Mouse (Mus musculus): ENCODE data around the gene Gimap5.

GRCm38 (mm10) chr6:48742422-48743351 lies 3.3 kb upstream of the Gimap5 start:
- TF ChIP-seq ZC3H11A (IDR thresholded peaks at IDR 0.05; ENCODE audit: borderline replicate concordance, low read depth, low read length) (no peak), CHD2 (IDR thresholded peaks at IDR 0.05; ENCODE audit: low read depth, low read length) (no peak), ZNF384 (IDR thresholded peaks at IDR 0.05; ENCODE audit: low read depth, low read length) (no peak), HCFC1 (IDR thresholded peaks at IDR 0.05; ENCODE audit: borderline replicate concordance, insufficient read depth, low read length) (no peak)

Data from ES-E14 (cell line).